Mouse (Mus musculus): ENCODE measurements around the gene Phox2b.

Gene Phox2b

DNA sequence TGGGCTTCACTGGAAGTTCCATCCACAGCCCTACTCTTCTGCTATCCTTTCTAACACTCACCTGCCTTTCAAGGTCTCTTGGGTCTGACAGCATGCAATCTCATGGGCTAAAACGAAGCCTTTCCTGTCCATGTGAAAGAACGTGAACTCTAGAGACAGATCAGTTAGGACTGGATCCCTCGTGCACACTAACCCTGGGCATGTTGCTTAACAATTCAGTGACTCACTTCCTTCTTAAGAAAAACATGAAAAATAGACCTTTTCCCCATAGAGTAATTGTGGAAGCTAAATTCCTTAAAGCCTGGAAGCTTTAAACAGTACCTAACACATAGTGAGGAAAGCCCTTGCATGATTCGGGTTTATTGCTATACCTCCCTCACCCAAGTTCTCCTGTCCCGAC lies 8.2 kb downstream of the Phox2b start:
- DNase-seq = no peak

DNA sequence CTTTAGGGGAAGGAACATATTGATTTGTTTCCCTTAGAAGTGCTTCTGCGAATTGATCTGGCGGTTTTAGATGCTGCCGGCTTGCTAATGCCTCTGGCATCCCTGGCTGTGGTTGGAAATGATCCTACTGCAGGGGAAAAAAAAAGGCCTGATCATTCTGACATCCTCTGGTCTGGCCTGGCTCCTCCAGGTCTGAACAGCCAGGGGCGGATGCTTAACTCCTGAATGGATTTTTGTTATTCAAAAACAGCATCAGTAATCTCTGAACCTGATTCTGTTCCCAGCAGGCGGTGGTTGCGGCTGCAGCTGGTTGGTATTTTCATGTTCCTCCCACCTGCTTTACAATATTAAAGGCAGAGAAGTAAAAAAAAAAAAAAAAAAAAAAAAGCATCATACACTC lies 16.0 kb downstream of the Phox2b start:
- DNase-seq = no peak

DNA sequence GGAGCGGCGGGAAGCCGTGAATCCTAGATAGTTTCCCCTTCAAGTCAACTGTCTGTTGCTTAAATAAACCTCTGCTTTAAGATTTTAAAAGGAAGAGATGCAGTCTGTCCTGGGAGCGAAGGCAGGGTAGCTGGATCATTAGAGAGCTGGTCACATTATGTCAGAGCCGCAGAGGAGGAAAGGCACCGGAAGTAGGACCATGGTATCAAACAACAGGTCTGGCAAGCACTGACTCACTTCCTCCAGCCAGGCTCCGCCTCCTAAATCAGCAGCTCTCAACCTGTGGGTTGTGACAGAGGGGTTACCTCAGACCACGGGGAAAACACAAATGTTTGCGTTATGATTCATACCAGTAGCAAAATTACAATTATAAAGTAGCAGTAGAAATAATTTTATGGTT lies 35.5 kb downstream of the Phox2b start:
- DNase-seq = no peak

- no peak for DNase-seq
Measured at GRCm38 (mm10) chr5:67060519-67060918, 38.6 kb downstream of the Phox2b start.

DNA sequence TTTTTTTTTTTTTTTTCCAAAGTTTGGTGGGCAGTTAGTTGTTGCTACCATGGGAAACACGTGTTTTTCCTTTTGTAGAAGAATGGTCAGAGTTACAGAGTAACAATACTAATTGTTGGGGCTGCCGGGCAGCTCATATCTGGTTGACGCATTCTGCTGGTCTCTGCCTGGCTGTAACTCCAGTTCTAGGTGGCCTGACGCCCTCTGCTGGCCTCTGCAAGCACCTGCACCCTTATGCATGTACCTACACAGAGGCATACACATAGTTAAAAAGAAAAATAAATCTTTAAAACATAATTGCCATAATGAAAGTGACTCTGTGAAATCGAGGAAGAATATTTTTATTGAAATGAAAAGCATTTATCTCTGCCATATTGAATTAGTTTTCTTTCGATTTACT lies 41.3 kb downstream of the Phox2b start:
- DNase-seq = no peak

DNA sequence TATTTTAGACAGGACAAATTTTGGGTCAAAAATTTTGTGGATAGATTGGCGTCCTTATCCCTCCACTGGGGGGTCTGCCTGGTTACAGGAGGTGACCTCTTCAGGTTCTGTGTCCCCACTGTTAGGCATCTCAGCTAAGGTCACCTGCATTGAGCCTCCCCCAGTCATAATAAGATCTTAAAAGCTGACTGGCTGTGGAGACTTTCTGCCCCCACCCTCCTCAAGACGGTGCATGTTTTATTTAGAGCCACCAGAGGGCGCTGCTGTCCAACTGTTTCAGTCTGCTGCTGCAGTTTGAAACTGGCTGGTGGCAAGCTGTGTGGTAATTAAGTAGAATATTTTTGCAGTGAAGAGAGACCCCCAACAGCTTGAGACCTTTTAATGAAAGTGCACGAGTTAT lies 51.1 kb downstream of the Phox2b start:
- peak in 1 of 2 experiments; percentile 20 for DNase-seq

All from spleen, adult 18-20 months (tissue).